Mouse (Mus musculus) liver, embryonic 16.5 days (tissue): ENCODE results near the gene Gclm. TPM values are rescaled to one million over a fixed set of nuclear protein-coding genes. Genes with fewer than 3 reads are reported as not detected.
"Not testable (repeated sequence)": the region's sequence is repeated elsewhere in the genome, so short reads cannot be mapped to it uniquely, and the experiment has no call there.

ENCODE experiments used
- ATAC-seq: fragments of 200-750 bp; cut with Nextera tagmentation; 2 replicates; pipeline ENCODE4 v1.8.0; 2017; ENCODE audit warnings: low read depth, mild to moderate bottlenecking, moderate number of reproducible peaks, moderate library complexity
- H3K27ac ChIP-seq: fragments of 300-500 bp; sonication (generic); 2 replicates; pipeline ENCODE4 v1.5.1; 2014; ENCODE audit warnings: mild to moderate bottlenecking, low read length
- H3K27me3 ChIP-seq: fragments of 300-500 bp; sonication (generic); 2 replicates; pipeline ENCODE4 v1.6.1; 2014; ENCODE audit warnings: low read depth, low read length, mixed read lengths; ENCODE audit not compliant: control insufficient read depth, insufficient read depth
- H3K36me3 ChIP-seq: fragments of 300-500 bp; sonication (generic); 2 replicates; pipeline ENCODE4 v1.6.1; 2014; ENCODE audit warnings: mild to moderate bottlenecking; ENCODE audit not compliant: control insufficient read depth, insufficient read depth
- H3K4me1 ChIP-seq: fragments of 300-500 bp; sonication (generic); 2 replicates; pipeline ENCODE4 v1.6.1; 2014; ENCODE audit warnings: low read depth, low read length, mixed read lengths; ENCODE audit not compliant: control insufficient read depth
- H3K4me2 ChIP-seq: fragments of 300-500 bp; sonication (generic); 2 replicates; pipeline ENCODE4 v1.6.1; 2014; ENCODE audit warnings: low read depth, low read length, mixed read lengths
- H3K4me3 ChIP-seq: fragments of 300-500 bp; sonication (generic); 2 replicates; pipeline ENCODE4 v1.5.1; 2014; ENCODE audit warnings: low read depth, mild to moderate bottlenecking, low read length
- H3K9ac ChIP-seq: fragments of 300-500 bp; sonication (generic); 2 replicates; pipeline ENCODE4 v1.6.1; 2014; ENCODE audit warnings: low read depth, low read length
- H3K9me3 ChIP-seq: fragments of 300-500 bp; sonication (generic); replicated peaks from 2 replicates; pipeline ENCODE4 v1.6.1; 2016; ENCODE audit warnings: low read length; ENCODE audit not compliant: control insufficient read depth
- WGBS: fragments of 180-500 bp; shearing (Covaris S2); extraction: QIAGEN DNeasy Blood & Tissue Kit; methylation state at CpG from one replicate; pipeline ENCODE4 v1.1.7; 2014; ENCODE audit not compliant: insufficient replicate concordance; 5-methylcytosine and 5-hydroxymethylcytosine counted together
- polyA plus RNA-seq: library from polyadenylated mRNA; unstranded; fragments of >200 nt; fragmentation: Nextera tagmentation; extraction: Ambion mirVana; gene quantifications from 2 replicates; pipeline ENCODE4 v1.2.1, GENCODE M21; 2015

Gene Gclm
- polyA plus RNA-seq, 1 experiment from 2014 or later, result 385 TPM

- Histone ChIP-seq H3K4me2 (peak overlapping the region; percentile 65), H3K9ac (peak overlapping the region; percentile 100), H3K4me3 (peak overlapping the region; percentile 98), H3K36me3 (peaks cover 14% of the 10 kb centered on the region), H3K27ac (peak overlapping the region; percentile 100), H3K9me3 (no peaks in the 10 kb centered on the region), H3K4me1 (peaks cover 50% of the 10 kb centered on the region), H3K27me3 (no peaks in the 10 kb centered on the region)
- 14% methylated on average over 12 of the region's 12 CpGs for WGBS
- peak; percentile 63 for ATAC-seq
Measured at GRCm38 (mm10) chr3:122246986-122247767, 1.8 kb downstream of the Gclm start.

- H3K4me2 ChIP-seq, result peak overlapping the region; percentile 65
- ATAC-seq, result peak; percentile 63
- H3K9ac ChIP-seq, result peak overlapping the region; percentile 100
- H3K27me3 ChIP-seq, result no peaks in the 10 kb centered on the region
- H3K4me1 ChIP-seq, result peaks cover 48% of the 10 kb centered on the region
- peaks cover 14% of the 10 kb centered on the region for H3K36me3 ChIP-seq
- 56% methylated on average over 2 of the region's 2 CpGs for WGBS
- H3K9me3 ChIP-seq, result no peaks in the 10 kb centered on the region
- peak overlapping the region; percentile 98 for H3K4me3 ChIP-seq
- peak overlapping the region; percentile 100 for H3K27ac ChIP-seq
Measured at GRCm38 (mm10) chr3:122247768-122248100, 2.4 kb downstream of the Gclm start.

- peaks cover 27% of the 10 kb centered on the region for H3K4me1 ChIP-seq
- ATAC-seq, result no peak
- WGBS, result 53% methylated on average over 3 of the region's 3 CpGs
- H3K9me3 ChIP-seq, result no peaks in the 10 kb centered on the region
- H3K27me3 ChIP-seq, result no peaks in the 10 kb centered on the region
- no peak overlapping the region for H3K4me2 ChIP-seq
- no peak overlapping the region for H3K4me3 ChIP-seq
- peaks cover 29% of the 10 kb centered on the region for H3K36me3 ChIP-seq
- 0 out of 2 replicates have a peak overlapping the region, but pooled peaks have one; percentile 36 for H3K27ac ChIP-seq
- H3K9ac ChIP-seq, result no peak overlapping the region
Measured at GRCm38 (mm10) chr3:122252466-122253253, 7.3 kb downstream of the Gclm start.

- H3K4me2 ChIP-seq, ATAC-seq, H3K4me3 ChIP-seq, H3K9ac ChIP-seq, H3K27ac ChIP-seq, H3K27me3 ChIP-seq, H3K9me3 ChIP-seq: not testable (repeated sequence)
- H3K4me1 ChIP-seq, result peaks cover 22% of the 10 kb centered on the region
- 83% methylated on average over 7 of the region's 7 CpGs for WGBS
- H3K36me3 ChIP-seq, result peaks cover 34% of the 10 kb centered on the region
Measured at GRCm38 (mm10) chr3:122254050-122254449, 8.7 kb downstream of the Gclm start.

- no peak overlapping the region for H3K27ac ChIP-seq
- H3K36me3 ChIP-seq, result peaks cover 19% of the 10 kb centered on the region
- no peaks in the 10 kb centered on the region for H3K27me3 ChIP-seq
- H3K9me3 ChIP-seq, result no peaks in the 10 kb centered on the region
- no peak overlapping the region for H3K9ac ChIP-seq
- peaks cover 7% of the 10 kb centered on the region for H3K4me1 ChIP-seq
- 77% methylated on average over 5 of the region's 5 CpGs for WGBS
- no peak overlapping the region for H3K4me2 ChIP-seq
- ATAC-seq, result no peak
- H3K4me3 ChIP-seq, result no peak overlapping the region
Measured at GRCm38 (mm10) chr3:122269986-122270385, 24.6 kb downstream of the Gclm start.

- H3K27ac ChIP-seq, H3K27me3 ChIP-seq, H3K9ac ChIP-seq, H3K4me3 ChIP-seq, H3K4me2 ChIP-seq, H3K9me3 ChIP-seq, ATAC-seq: not testable (repeated sequence)
- Histone ChIP-seq H3K36me3 (peaks cover 13% of the 10 kb centered on the region), H3K4me1 (peaks cover 31% of the 10 kb centered on the region)
- 50% methylated on average over 1 of the region's 1 CpGs for WGBS
Measured at GRCm38 (mm10) chr3:122272565-122272964, 27.2 kb downstream of the Gclm start.

- WGBS, result 10% methylated on average over 18 of the region's 20 CpGs
- no peak for ATAC-seq
- peaks cover 38% of the 10 kb centered on the region for H3K4me1 ChIP-seq
- H3K9me3 ChIP-seq, result no peaks in the 10 kb centered on the region
- H3K27ac ChIP-seq, result peak overlapping the region; percentile 80
- H3K4me2 ChIP-seq, result peak overlapping the region; percentile 78
- peak overlapping the region; percentile 100 for H3K4me3 ChIP-seq
- peaks cover 16% of the 10 kb centered on the region for H3K36me3 ChIP-seq
- H3K9ac ChIP-seq, result peak overlapping the region; percentile 97
- H3K27me3 ChIP-seq, result no peaks in the 10 kb centered on the region
Measured at GRCm38 (mm10) chr3:122273407-122274240, 28.3 kb downstream of the Gclm start.

GRCm38 (mm10) chr3:122274241-122275024 lies 29.1 kb downstream of the Gclm start, which contains the start of gene Dnttip2:
Gene Dnttip2 (plus strand): TSS chr3:122274388.
- peak; percentile 92 for ATAC-seq
- WGBS, result under 1% methylated on average over 56 of the region's 57 CpGs
- no peaks in the 10 kb centered on the region for H3K9me3 ChIP-seq
- H3K4me2 ChIP-seq, result peak within 1 kb of the TSS; percentile 78
- H3K27me3 ChIP-seq, result no peaks in the 10 kb centered on the region
- H3K4me1 ChIP-seq, result peaks cover 38% of the 10 kb centered on the region
- H3K36me3 ChIP-seq, result peaks cover 24% of the 10 kb centered on the region
- peak within 1 kb of the TSS; percentile 80 for H3K27ac ChIP-seq
- peak within 1 kb of the TSS; percentile 97 for H3K9ac ChIP-seq
- peak within 1 kb of the TSS; percentile 100 for H3K4me3 ChIP-seq
